Mouse (Mus musculus): ENCODE measurements around the gene Cmip. TPM values are rescaled to one million over a fixed set of nuclear protein-coding genes. Genes with fewer than 3 reads are reported as not detected.
"Not testable (repeated sequence)": the region's sequence is repeated elsewhere in the genome, so short reads cannot be mapped to it uniquely, and the experiment has no call there.

The Cmip gene
- polyA plus RNA-seq, 1 experiment from 2014 or later, result 21.8 TPM

DNA sequence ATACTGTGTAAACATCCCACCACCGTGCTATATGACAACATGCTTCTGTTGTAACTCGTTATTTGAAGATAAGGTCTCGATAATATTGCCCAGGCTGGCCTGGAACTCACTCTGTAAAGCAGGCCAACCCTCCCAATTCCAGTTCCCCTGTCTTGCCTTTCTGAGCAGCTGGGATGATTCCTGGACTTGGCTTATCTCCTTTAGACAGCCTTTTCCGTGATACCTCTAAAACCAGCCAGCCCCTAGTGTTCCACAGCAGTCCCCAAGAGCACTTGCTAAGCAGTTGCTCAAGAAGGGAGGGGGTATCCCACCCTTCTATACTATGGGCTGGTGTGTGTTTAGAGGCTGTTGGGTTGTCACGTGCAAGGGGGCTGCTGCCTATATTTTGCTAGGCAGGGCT, 165.0 kb downstream of the Cmip start:
- no peak for ATAC-seq (replicated peaks; ENCODE audit: low FRiP score)
- peaks cover 55% of the 10 kb centered on the region for H3K36me3 ChIP-seq

DNA sequence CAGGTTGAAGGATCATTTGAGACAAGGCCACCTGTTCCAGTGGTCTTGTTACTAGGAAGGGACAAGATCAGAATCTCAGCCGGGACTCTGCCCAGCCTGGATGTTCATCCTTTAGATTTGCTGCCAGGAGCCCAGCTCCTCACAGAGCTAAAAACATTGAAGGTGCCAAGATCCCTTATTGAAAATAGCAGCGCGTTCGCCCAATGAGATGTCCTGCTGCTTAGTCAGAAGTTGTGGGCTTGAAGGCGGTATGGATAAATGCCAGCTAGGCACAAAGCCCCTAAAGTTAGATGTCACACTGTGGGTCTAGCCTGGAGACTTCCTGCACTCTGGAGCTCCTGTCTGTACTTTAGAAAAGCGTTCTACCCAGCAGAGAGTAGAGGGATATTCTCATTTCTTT, 165.5 kb downstream of the Cmip start:
- H3K4me3 ChIP-seq (replicated peaks), result no peak overlapping the region
- no peaks in the 10 kb centered on the region for H3K9me3 ChIP-seq (replicated peaks)
- no peak overlapping the region for H3K9ac ChIP-seq
- no peak overlapping the region for H3K27ac ChIP-seq
- H3K4me2 ChIP-seq, result no peak overlapping the region
- WGBS, result 87% methylated on average over 6 of the region's 6 CpGs
- ATAC-seq (replicated peaks; ENCODE audit: low FRiP score), result no peak
- peaks cover 55% of the 10 kb centered on the region for H3K36me3 ChIP-seq
- H3K4me1 ChIP-seq, result peaks cover 16% of the 10 kb centered on the region
- H3K27me3 ChIP-seq, result no peaks in the 10 kb centered on the region

More for the DNA sequence above, 165.0 kb downstream of the Cmip start:
- Histone ChIP-seq H3K4me2 (no peak overlapping the region), H3K4me1 (peaks cover 16% of the 10 kb centered on the region), H3K9ac (no peak overlapping the region), H3K9me3 (replicated peaks) (no peaks in the 10 kb centered on the region), H3K27me3 (no peaks in the 10 kb centered on the region), H3K27ac (no peak overlapping the region), H3K4me3 (replicated peaks) (no peak overlapping the region)
- WGBS, result 74% methylated on average over 5 of the region's 5 CpGs

DNA sequence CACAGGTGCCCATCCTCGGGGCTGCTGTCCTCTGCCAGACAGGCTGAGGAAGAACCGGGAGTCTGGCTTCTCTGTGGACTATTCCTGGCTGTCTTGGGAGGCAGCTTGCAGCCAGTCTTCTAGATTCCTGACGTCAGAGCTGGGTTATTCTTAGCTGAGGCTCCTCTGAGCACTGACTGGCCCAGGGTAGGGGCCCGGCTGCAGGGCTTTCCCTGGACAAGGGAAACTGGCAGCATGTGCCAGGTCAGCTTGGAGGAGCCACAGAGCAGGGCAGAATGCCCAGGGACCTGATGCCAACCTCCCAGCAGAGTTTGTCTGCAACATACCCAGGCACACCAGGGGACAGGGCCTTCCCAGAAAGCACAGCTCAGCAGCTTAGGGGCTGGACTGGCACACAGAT, 166.2 kb downstream of the Cmip start:
- no peak overlapping the region for H3K4me2 ChIP-seq
- H3K9ac ChIP-seq, result no peak overlapping the region
- H3K9me3 ChIP-seq (replicated peaks), result no peaks in the 10 kb centered on the region
- no peak overlapping the region for H3K4me3 ChIP-seq (replicated peaks)
- WGBS, result 79% methylated on average over 4 of the region's 4 CpGs
- peaks cover 16% of the 10 kb centered on the region for H3K4me1 ChIP-seq
- H3K27me3 ChIP-seq, result no peaks in the 10 kb centered on the region
- H3K36me3 ChIP-seq, result peaks cover 58% of the 10 kb centered on the region
- ATAC-seq (replicated peaks; ENCODE audit: low FRiP score), result no peak
- no peak overlapping the region for H3K27ac ChIP-seq

DNA sequence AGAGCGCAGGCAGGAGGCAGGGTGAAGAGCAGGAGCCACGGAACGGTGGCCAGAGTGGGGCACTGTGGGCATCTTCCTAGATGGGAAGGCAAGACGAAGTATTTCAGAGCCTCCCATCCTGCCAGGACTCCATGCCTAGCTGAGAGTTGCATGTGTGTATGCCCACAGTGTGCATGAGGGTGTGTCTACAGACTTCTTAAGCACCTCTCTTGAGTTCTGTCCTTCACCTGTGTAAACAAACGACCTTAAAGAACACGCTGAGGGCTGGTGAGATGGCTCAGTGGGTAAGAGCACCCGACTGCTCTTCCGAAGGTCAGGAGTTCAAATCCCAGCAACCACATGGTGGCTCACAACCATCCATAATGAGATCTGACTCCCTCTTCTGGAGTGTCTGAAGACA, 171.0 kb downstream of the Cmip start:
- not testable (repeated sequence) for H3K27me3 ChIP-seq; ATAC-seq (replicated peaks; ENCODE audit: low FRiP score)
- peaks cover 88% of the 10 kb centered on the region for H3K36me3 ChIP-seq

GRCm38 (mm10) chr8:117428524-117429162, 171.8 kb downstream of the Cmip start:
- H3K36me3 ChIP-seq, result peaks cover 88% of the 10 kb centered on the region

More for the DNA sequence above, 171.0 kb downstream of the Cmip start:
- WGBS, result 77% methylated on average over 8 of the region's 8 CpGs
- H3K9ac ChIP-seq; H3K27ac ChIP-seq; H3K9me3 ChIP-seq (replicated peaks); H3K4me3 ChIP-seq (replicated peaks); H3K4me2 ChIP-seq; H3K4me1 ChIP-seq: not testable (repeated sequence)

GRCm38 (mm10) chr8:117430624-117431023, 173.8 kb downstream of the Cmip start:
- H3K9me3 ChIP-seq (replicated peaks), result no peaks in the 10 kb centered on the region
- no peaks in the 10 kb centered on the region for H3K27me3 ChIP-seq
- no peak overlapping the region for H3K4me3 ChIP-seq (replicated peaks)
- no peak overlapping the region for H3K9ac ChIP-seq
- no peak overlapping the region for H3K4me2 ChIP-seq
- H3K36me3 ChIP-seq, result peaks cover 88% of the 10 kb centered on the region
- H3K27ac ChIP-seq, result no peak overlapping the region
- H3K4me1 ChIP-seq, result no peaks in the 10 kb centered on the region
- 87% methylated on average over 4 of the region's 4 CpGs for WGBS
- no peak for ATAC-seq (replicated peaks; ENCODE audit: low FRiP score)

More at GRCm38 (mm10) chr8:117428524-117429162, 171.8 kb downstream of the Cmip start:
- no peak overlapping the region for H3K9ac ChIP-seq
- no peak overlapping the region for H3K27ac ChIP-seq
- ATAC-seq (replicated peaks; ENCODE audit: low FRiP score), result no peak
- no peaks in the 10 kb centered on the region for H3K27me3 ChIP-seq
- WGBS, result 76% methylated on average over 21 of the region's 21 CpGs
- no peaks in the 10 kb centered on the region for H3K9me3 ChIP-seq (replicated peaks)
- no peak overlapping the region for H3K4me2 ChIP-seq
- H3K4me1 ChIP-seq, result no peaks in the 10 kb centered on the region
- no peak overlapping the region for H3K4me3 ChIP-seq (replicated peaks)

DNA sequence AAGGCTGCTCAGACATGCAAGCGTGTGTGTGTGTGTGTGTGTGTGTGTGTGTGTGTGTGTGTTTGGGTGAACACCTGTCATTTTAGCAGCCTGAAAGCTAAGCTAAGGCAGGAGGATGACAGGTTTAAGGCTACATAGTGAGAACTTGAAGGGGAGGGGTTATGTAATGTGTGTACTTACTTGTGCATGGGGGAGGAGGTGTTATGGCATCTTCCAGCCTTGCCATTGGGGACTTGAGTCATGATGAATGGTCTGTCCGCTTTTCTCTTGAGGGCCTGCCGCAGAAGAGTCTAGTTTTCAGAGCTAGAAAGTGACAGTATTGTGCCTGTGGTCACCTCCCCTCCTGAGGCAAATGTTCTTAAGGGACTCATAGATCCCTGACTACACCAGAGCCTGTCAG, 174.7 kb downstream of the Cmip start:
- H3K27me3 ChIP-seq, result no peaks in the 10 kb centered on the region
- H3K9me3 ChIP-seq (replicated peaks), result no peaks in the 10 kb centered on the region
- no peak overlapping the region for H3K4me3 ChIP-seq (replicated peaks)
- H3K4me2 ChIP-seq, result no peak overlapping the region
- H3K27ac ChIP-seq, result no peak overlapping the region
- no peak for ATAC-seq (replicated peaks; ENCODE audit: low FRiP score)
- H3K9ac ChIP-seq, result no peak overlapping the region
- peaks cover 89% of the 10 kb centered on the region for H3K36me3 ChIP-seq
- H3K4me1 ChIP-seq, result no peaks in the 10 kb centered on the region
- 75% methylated on average over 3 of the region's 3 CpGs for WGBS

DNA sequence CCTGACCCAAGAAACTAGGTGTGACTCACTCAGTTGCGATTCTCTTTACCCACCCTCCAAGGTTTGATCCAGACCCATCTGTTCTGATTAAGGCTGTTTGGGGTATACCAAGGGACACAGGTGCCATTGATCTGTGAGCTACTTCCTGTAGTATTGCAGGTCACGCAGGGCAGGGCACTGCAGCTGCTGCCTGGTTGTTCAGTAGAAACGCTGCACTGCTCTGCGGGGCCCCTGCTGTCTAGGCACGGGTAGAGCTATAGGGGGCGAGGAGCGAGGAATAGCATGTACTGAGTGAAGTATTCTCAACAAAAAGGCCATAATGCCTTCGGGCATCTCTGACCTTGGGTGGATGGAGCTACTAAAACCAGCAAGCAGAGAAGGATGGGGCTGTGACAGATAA, 175.2 kb downstream of the Cmip start:
- Histone ChIP-seq H3K27ac (no peak overlapping the region), H3K4me2 (no peak overlapping the region), H3K4me3 (replicated peaks) (no peak overlapping the region), H3K4me1 (no peaks in the 10 kb centered on the region), H3K9me3 (replicated peaks) (no peaks in the 10 kb centered on the region), H3K9ac (no peak overlapping the region), H3K36me3 (peaks cover 91% of the 10 kb centered on the region), H3K27me3 (no peaks in the 10 kb centered on the region)
- no peak for ATAC-seq (replicated peaks; ENCODE audit: low FRiP score)
- 85% methylated on average over 8 of the region's 8 CpGs for WGBS

DNA sequence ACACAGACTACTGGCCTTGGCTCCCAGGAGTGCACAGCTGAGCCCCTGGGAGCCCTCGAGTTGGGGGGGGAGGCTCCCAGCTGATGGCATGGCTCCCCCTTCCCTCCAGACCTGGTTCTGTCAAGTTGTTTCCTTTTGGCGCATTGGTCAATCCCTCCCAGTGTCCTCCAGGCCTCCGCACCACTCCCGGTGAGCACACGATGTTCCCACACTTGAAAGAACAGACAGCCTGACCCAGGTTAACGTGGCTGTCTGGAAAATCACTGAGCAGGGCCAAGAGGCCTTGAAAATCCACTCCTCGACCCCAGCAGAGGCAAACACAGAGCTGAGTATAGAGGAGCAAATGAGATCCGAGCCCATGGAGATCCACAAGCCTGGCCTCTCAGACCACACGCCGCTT, 177.1 kb downstream of the Cmip start:
- WGBS, result 71% methylated on average over 10 of the region's 10 CpGs
- H3K9me3 ChIP-seq (replicated peaks), result no peaks in the 10 kb centered on the region
- peaks cover 3% of the 10 kb centered on the region; the same call in 1 of the 2 replicates for H3K4me1 ChIP-seq
- H3K4me2 ChIP-seq, result no peak overlapping the region
- H3K9ac ChIP-seq, result no peak overlapping the region
- no peak overlapping the region for H3K27ac ChIP-seq
- peaks cover 92% of the 10 kb centered on the region for H3K36me3 ChIP-seq
- ATAC-seq (replicated peaks; ENCODE audit: low FRiP score), result no peak
- H3K27me3 ChIP-seq, result no peaks in the 10 kb centered on the region
- H3K4me3 ChIP-seq (replicated peaks), result no peak overlapping the region

DNA sequence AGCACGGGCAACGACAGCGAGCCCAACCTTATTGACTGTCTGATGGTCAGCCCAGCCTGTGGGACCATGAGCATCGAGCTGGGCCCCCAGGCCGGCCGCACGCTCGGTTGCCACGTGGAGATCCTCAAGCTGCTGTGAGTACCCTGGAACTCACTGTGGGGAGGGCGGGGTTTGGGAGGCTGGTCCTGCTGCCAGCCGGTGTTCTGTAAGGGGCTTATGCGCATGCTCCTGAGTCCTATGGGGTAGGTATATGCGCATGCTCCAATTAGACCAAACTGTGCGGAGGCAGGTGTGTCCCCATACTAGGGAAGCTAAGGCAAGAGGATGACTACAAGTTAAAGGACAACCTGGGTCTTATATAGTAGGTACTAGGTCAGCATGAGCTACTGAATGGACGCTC, 179.9 kb downstream of the Cmip start:
- no peak overlapping the region for H3K4me3 ChIP-seq (replicated peaks)

DNA sequence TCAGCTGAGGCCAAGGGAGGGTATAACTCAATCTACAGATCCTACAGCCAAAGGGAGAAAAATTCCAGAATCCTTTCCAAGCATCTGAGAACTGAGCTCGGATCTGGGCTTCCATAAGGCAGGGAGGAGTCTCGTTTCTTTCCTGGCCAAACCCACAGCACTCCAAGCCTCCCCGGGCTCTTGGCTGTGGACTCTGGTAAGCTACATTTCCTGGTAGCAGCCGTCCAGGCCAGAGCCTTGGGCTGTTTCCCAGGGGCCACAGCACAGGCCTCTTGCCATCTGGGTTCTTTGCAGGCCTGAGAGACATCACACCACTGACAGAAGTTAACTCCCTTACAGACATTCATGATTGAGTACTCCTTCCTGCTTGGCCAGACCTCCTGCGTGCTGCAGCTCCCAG, 180.8 kb downstream of the Cmip start:
- ATAC-seq (replicated peaks; ENCODE audit: low FRiP score), result no peak
- no peaks in the 10 kb centered on the region for H3K27me3 ChIP-seq
- H3K36me3 ChIP-seq, result peaks cover 81% of the 10 kb centered on the region
- peaks cover 3% of the 10 kb centered on the region; the same call in 1 of the 2 replicates for H3K4me1 ChIP-seq
- no peak overlapping the region for H3K4me3 ChIP-seq (replicated peaks)
- H3K27ac ChIP-seq, result no peak overlapping the region
- H3K4me2 ChIP-seq, result no peak overlapping the region
- no peaks in the 10 kb centered on the region for H3K9me3 ChIP-seq (replicated peaks)
- WGBS, result 49% methylated on average over 5 of the region's 5 CpGs
- H3K9ac ChIP-seq, result no peak overlapping the region

More for the DNA sequence above, 179.9 kb downstream of the Cmip start:
- no peak overlapping the region for H3K4me2 ChIP-seq
- H3K27me3 ChIP-seq, result no peaks in the 10 kb centered on the region
- WGBS, result 95% methylated on average over 15 of the region's 15 CpGs
- H3K36me3 ChIP-seq, result peaks cover 88% of the 10 kb centered on the region
- H3K27ac ChIP-seq, result no peak overlapping the region
- no peak overlapping the region for H3K9ac ChIP-seq
- ATAC-seq (replicated peaks; ENCODE audit: low FRiP score), result no peak
- H3K9me3 ChIP-seq (replicated peaks), result no peaks in the 10 kb centered on the region
- H3K4me1 ChIP-seq, result peaks cover 3% of the 10 kb centered on the region; the same call in 1 of the 2 replicates

- Histone ChIP-seq H3K36me3 (peaks cover 73% of the 10 kb centered on the region), H3K9me3 (replicated peaks) (no peaks in the 10 kb centered on the region), H3K4me1 (peaks cover 3% of the 10 kb centered on the region; the same call in 1 of the 2 replicates), H3K9ac (no peak overlapping the region), H3K27ac (no peak overlapping the region), H3K27me3 (no peaks in the 10 kb centered on the region), H3K4me3 (replicated peaks) (no peak overlapping the region), H3K4me2 (no peak overlapping the region)
- WGBS, result 87% methylated on average over 14 of the region's 14 CpGs
- ATAC-seq (replicated peaks; ENCODE audit: low FRiP score), result no peak
Observed at GRCm38 (mm10) chr8:117440317-117440716, 183.5 kb downstream of the Cmip start.

DNA sequence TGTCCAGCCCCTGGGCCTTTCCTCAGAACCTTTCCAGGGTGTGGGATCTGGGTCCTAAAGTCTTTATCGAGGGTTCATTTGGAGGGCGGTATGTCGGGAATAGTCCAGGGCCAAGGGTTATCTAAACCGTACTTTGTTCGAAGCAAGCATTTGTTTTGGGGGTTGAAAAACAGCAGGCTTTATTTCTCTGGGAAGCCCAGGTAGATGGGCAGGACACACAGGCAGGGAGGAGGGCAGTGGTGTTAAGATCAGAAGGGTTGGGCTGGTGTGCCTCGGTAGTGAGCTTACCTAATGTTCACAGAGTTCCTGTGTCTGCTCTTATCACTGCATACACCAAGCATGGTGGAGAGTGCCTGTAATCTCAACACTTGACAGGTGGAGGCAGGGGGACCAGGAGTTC, 183.9 kb downstream of the Cmip start:
- ATAC-seq (replicated peaks; ENCODE audit: low FRiP score), result no peak
- 78% methylated on average over 6 of the region's 6 CpGs for WGBS
- no peaks in the 10 kb centered on the region for H3K9me3 ChIP-seq (replicated peaks)

More for the DNA sequence above, 183.9 kb downstream of the Cmip start:
- no peak overlapping the region for H3K4me2 ChIP-seq
- no peak overlapping the region for H3K4me3 ChIP-seq (replicated peaks)
- H3K36me3 ChIP-seq, result peaks cover 73% of the 10 kb centered on the region
- no peaks in the 10 kb centered on the region for H3K27me3 ChIP-seq
- no peak overlapping the region for H3K9ac ChIP-seq
- H3K27ac ChIP-seq, result no peak overlapping the region
- peaks cover 3% of the 10 kb centered on the region; the same call in 1 of the 2 replicates for H3K4me1 ChIP-seq
